Comparison of ENCODE assay signal across 8 mouse cellular contexts in the genomic region with DNA sequence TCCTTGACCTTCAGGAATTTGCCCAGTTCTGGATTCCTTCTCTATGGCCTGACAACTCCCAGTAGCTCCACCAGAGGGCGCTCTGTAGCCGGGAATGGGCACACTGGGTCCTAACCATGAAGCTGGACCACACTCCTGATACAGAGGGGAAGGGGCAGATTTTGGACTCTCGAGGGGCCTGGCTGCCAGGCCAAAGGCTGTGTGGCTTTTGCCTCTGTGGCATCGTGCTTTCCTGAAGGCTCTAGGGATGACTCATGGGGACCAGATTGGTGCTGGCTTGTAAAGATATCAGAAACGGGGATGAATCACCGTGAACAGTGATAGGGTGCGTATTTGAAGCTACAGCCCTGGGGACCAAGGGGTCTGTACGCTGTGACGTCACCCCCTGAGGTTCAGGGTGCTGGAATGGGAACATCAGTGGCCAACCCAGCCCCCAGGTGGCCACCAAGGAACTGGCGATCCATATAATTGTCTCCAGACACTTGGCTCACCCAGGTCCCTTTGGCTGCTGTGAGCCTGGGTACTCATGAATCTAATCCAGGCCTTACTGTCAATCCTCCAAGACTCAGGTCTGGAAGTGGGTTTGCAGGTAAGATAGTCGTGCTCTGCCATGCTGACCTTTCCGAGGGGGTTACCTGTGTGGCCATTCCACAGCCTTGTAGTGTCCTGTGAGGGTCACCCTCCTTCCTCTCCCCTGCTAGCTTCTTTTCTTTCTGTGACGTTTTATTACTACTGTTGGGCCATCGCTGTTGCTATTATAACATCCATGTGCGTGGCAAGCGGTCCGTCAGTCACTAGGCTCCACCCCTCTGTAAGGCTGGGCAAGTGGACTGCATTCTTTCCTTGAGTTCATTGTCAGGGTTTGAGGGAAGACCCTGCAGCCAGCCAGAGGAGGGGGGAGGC. TPM values are rescaled to one million over a fixed set of nuclear protein-coding genes. Genes with fewer than 3 reads are reported as not detected.
A peak's percentile ranks its signal among the peaks of the same experiment; 100 is the strongest.
DNase-seq lines count a peak whose midpoint lies in the region; ATAC-seq and TF ChIP-seq lines count a peak whose summit lies in the region.

No protein-coding gene starts in this region.

- H3K4me2 ChIP-seq in lung, embryonic 15.5 days, result no peak overlapping the region; the same call in 1 of the 2 replicates

- no peaks in the 10 kb centered on the region for H3K27me3 ChIP-seq in lung, embryonic 15.5 days

- H3K27ac ChIP-seq in cortical plate, adult 2 months (ENCODE audit: insufficient read depth, low read length), result peak overlapping the region; percentile 45; the same call in 1 of the 2 replicates
- 0 out of 2 replicates have a peak overlapping the region, but pooled peaks have one; percentile 21 for H3K27ac ChIP-seq in lung, embryonic 15.5 days

- H3K4me3 ChIP-seq in cortical plate, adult 2 months (ENCODE audit: insufficient read depth, low read length), result no peak overlapping the region
- H3K4me3 ChIP-seq in lung, embryonic 15.5 days, result no peak overlapping the region

- ATAC-seq in lung, embryonic 15.5 days (ENCODE audit: borderline replicate concordance, extremely low read depth, low FRiP score, low TSS enrichment), result peak; percentile 13; the same call in 1 of the 2 replicates

- TF ChIP-seq POLR2A in cortical plate, adult 2 months (IDR thresholded peaks at IDR 0.05; ENCODE audit: extremely low read depth, insufficient read depth, low read length), result no peak

- H3K36me3 ChIP-seq in lung, embryonic 15.5 days, result no peaks in the 10 kb centered on the region

- no peaks in the 10 kb centered on the region for H3K4me1 ChIP-seq in cortical plate, adult 2 months (ENCODE audit: control insufficient read depth, insufficient read depth, low read length)
- H3K4me1 ChIP-seq in lung, embryonic 15.5 days, result peaks cover 21% of the 10 kb centered on the region

- no peaks in the 10 kb centered on the region for H3K9me3 ChIP-seq in lung, embryonic 15.5 days

- no peak overlapping the region for H3K9ac ChIP-seq in lung, embryonic 15.5 days

- 44% methylated on average over 17 of the region's 17 CpGs for WGBS in lung, embryonic 15.5 days

- DNase-seq in B cell, adult 2 months, result peak; percentile 66 to 71
- DNase-seq in adrenal gland, adult (ENCODE audit: inconsistent age in 2 of 2, low spot score in 1 of 2), result peak; percentile 89 to 96
- DNase-seq in gastrocnemius, postnatal 4 days (ENCODE audit: low spot score in 2 of 2), result peak; percentile 72 to 80
- DNase-seq in kidney, adult 11 months, result peak; percentile 69
- DNase-seq in ovary, adult 18-20 months (ENCODE audit: low spot score), result peak; percentile 57
- DNase-seq in thymus, postnatal 36 days, result peak; percentile 46 to 54

- peak; percentile 92 for TF ChIP-seq CTCF in cortical plate, adult 2 months (IDR thresholded peaks at IDR 0.05; ENCODE audit: extremely low read depth, insufficient read depth, low read length)

RNA-seq across cellular contexts. Expression of a gene that starts 17.0 kb away (rescaled TPM):
- 21.7 and 22.7 TPM in 2 replicates for polyA plus RNA-seq in cortical plate, adult 2 months (2012; rRNA removed)
- total RNA-seq in gastrocnemius, postnatal 4 days (2021), result under 1 TPM in 1 of 2 experiments, not detected in 1; 0.10 TPM
- 56.5 and 57.6 TPM in 2 replicates for polyA plus RNA-seq in lung, embryonic 15.5 days (2015; fragmentation: Nextera tagmentation; extraction: Ambion mirVana)
